Mouse (Mus musculus): ENCODE data around the gene Npm3. TPM values are rescaled to one million over a fixed set of nuclear protein-coding genes. Genes with fewer than 3 reads are reported as not detected.

Gene Npm3
- polyA plus RNA-seq, 1 experiment from 2014 or later, result 13.9 TPM

- H3K36me3 ChIP-seq, result peaks cover 67% of the 10 kb centered on the region
Measured at GRCm38 (mm10) chr19:45751881-45752280, 2.5 kb upstream of the Npm3 start.

GRCm38 (mm10) chr19:45748691-45749242 lies 624 bp downstream of the Npm3 start:
- peaks cover 29% of the 10 kb centered on the region for H3K27me3 ChIP-seq
- under 1% methylated on average over 33 of the region's 33 CpGs for WGBS (ENCODE audit: insufficient replicate concordance)
- peak overlapping the region; percentile 63 for H3K27ac ChIP-seq
- H3K4me2 ChIP-seq, result peak overlapping the region; percentile 96
- peak overlapping the region; percentile 93 for H3K9ac ChIP-seq
- ATAC-seq (ENCODE audit: low read depth), result peak; percentile 24
- peaks cover 42% of the 10 kb centered on the region for H3K4me1 ChIP-seq (replicated peaks)
- peaks cover 35% of the 10 kb centered on the region for H3K36me3 ChIP-seq
- no peaks in the 10 kb centered on the region for H3K9me3 ChIP-seq (replicated peaks)
- peak overlapping the region; percentile 94 for H3K4me3 ChIP-seq (replicated peaks)
- no peak for DNase-seq

More at GRCm38 (mm10) chr19:45751881-45752280, 2.5 kb upstream of the Npm3 start:
- ATAC-seq (ENCODE audit: low read depth), result no peak
- WGBS (ENCODE audit: insufficient replicate concordance), result 77% methylated on average over 7 of the region's 7 CpGs
- H3K4me1 ChIP-seq (replicated peaks), result peaks cover 22% of the 10 kb centered on the region
- no peak overlapping the region for H3K9ac ChIP-seq
- no peaks in the 10 kb centered on the region for H3K27me3 ChIP-seq
- H3K4me3 ChIP-seq (replicated peaks), result no peak overlapping the region
- no peaks in the 10 kb centered on the region for H3K9me3 ChIP-seq (replicated peaks)
- H3K27ac ChIP-seq, result no peak overlapping the region
- no peak overlapping the region for H3K4me2 ChIP-seq
- DNase-seq, result no peak

DNA sequence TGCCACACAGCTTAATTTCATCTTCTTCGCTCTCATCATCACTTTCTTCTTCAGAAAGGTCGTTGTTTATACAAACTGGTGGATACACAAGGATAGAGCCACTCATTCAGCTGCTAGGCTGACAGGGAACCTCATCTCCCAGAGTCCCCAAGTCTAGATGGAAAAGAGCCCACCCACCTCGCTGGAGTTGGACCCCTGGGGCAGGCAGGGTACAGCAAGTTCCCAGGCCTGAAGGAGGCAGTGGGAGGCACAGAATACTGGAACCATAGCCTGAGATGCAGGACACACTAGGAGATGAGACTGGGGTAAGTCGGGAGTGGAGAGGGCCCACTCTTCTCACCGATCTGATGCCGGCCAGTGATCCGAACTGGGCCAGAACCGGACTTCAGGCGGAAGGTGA lies 1.2 kb downstream of the Npm3 start:
- H3K27ac ChIP-seq, result peak overlapping the region; percentile 63
- no peak for ATAC-seq (ENCODE audit: low read depth)
- H3K9ac ChIP-seq, result peak overlapping the region; percentile 93
- H3K9me3 ChIP-seq (replicated peaks), result no peaks in the 10 kb centered on the region
- H3K36me3 ChIP-seq, result peaks cover 32% of the 10 kb centered on the region
- H3K4me3 ChIP-seq (replicated peaks), result peak overlapping the region; percentile 94
- WGBS (ENCODE audit: insufficient replicate concordance), result 39% methylated on average over 9 of the region's 9 CpGs
- peaks cover 42% of the 10 kb centered on the region for H3K4me1 ChIP-seq (replicated peaks)
- H3K27me3 ChIP-seq, result peaks cover 35% of the 10 kb centered on the region
- no peak for DNase-seq
- H3K4me2 ChIP-seq, result peak overlapping the region; percentile 96

DNA sequence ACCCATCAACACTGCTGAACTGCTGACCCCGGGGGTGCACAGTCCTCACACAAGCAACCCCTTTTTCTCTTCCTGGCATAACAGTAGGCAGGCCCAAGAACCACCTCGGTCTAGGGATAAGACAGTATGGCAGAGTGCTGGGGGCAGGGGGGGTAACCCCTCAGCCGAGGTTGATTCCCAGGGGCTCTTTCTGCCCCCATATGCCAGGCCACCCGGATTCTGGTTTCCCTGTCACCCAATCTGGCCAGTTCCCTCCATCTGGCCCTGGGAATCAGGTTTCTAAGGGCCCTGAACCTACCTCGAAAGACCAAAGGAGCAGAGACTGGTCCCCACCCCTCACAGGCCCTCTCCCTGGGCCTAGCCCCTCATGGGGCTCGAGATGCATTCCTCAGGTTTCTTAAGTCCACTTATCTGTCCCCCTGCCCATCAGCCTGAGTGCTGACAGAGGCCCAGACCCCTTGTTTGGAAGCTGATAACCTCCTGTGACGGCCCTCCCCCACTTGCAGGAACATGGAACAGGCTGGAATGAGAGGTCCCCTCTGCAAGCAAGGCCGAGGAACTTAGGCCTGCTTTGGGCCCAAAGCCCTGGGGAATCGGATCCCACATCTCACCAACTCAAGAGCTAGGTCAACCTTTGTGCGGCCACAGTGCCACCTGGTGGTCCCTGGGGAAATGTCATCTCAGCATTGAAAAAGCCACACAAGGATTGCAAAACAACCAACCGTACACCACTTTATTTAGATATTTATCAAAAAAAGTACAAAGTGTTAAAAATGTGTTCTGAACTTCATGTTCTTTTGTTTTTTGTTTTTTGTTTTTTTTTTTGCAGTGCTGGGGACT lies 2.1 kb downstream of the Npm3 start:
- no peak overlapping the region for H3K27ac ChIP-seq
- H3K9me3 ChIP-seq (replicated peaks), result no peaks in the 10 kb centered on the region
- no peak overlapping the region for H3K4me2 ChIP-seq
- H3K27me3 ChIP-seq, result peaks cover 44% of the 10 kb centered on the region
- no peak overlapping the region for H3K4me3 ChIP-seq (replicated peaks)
- 23% methylated on average over 11 of the region's 11 CpGs for whole genome bisulfite sequencing (ENCODE audit: insufficient replicate concordance)
- DNase-seq (peak; percentile 72), ATAC-seq (ENCODE audit: low read depth) (no peak)
- H3K9ac ChIP-seq, result 0 out of 2 replicates have a peak overlapping the region, but pooled peaks have one; percentile 11
- peaks cover 47% of the 10 kb centered on the region for H3K4me1 ChIP-seq (replicated peaks)
- H3K36me3 ChIP-seq, result peaks cover 23% of the 10 kb centered on the region

GRCm38 (mm10) chr19:45746153-45747020 lies 3.0 kb downstream of the Npm3 start:
- H3K4me1 ChIP-seq (replicated peaks), result peaks cover 54% of the 10 kb centered on the region
- no peak overlapping the region for H3K27ac ChIP-seq
- ATAC-seq (ENCODE audit: low read depth), result peak; percentile 22; the same call in 1 of the 2 replicates
- no peaks in the 10 kb centered on the region for H3K9me3 ChIP-seq (replicated peaks)
- peaks cover 16% of the 10 kb centered on the region for H3K36me3 ChIP-seq
- H3K4me3 ChIP-seq (replicated peaks), result peak overlapping the region; percentile 6; the same call in 1 of the 2 replicates
- peak overlapping the region; percentile 30 for H3K4me2 ChIP-seq
- WGBS (ENCODE audit: insufficient replicate concordance), result 10% methylated on average over 29 of the region's 29 CpGs
- DNase-seq, result peak; percentile 67
- peaks cover 53% of the 10 kb centered on the region for H3K27me3 ChIP-seq
- H3K9ac ChIP-seq, result no peak overlapping the region

DNA sequence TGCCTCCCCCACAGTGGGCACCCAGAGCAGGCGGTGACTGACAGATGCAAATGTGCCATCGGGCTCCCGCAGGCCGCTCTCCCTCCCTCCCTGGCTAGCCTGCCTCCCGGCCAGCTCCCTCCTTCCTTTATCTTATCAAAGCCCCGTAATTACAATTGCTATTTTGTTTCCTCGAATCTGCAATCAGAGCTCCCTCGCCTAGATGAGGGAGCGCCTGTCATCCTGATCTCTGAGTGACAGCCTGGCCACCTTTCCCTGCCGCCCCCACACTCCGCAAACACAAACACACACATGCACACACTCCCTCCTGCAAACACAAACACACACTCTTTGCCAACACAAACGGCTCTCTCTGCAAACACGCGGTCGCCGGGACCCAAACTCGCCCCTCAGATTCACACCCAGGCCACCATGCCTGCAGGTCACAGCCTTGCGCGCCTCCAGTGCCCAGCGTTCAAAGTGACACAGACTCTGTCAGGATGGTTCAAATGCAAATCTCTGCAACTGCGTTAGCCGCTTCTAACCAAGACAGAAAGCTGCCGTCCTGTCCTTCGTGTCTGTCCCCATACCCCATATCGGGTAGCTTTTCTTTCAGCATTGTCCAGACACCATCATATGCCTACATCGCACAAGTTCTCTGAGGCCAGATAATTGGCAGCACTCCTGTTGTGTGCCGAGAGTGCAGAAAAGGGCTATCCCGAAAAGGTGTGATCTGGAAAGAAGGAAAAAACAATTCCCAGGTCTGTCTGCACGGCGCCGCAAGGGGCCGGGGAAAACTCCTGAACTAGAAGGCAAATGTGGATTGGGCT lies 3.8 kb downstream of the Npm3 start:
- Histone ChIP-seq H3K9me3 (replicated peaks) (no peaks in the 10 kb centered on the region), H3K27ac (no peak overlapping the region), H3K9ac (no peak overlapping the region), H3K4me1 (replicated peaks) (peaks cover 54% of the 10 kb centered on the region), H3K27me3 (peaks cover 61% of the 10 kb centered on the region), H3K36me3 (peaks cover 10% of the 10 kb centered on the region), H3K4me2 (peak overlapping the region; percentile 30), H3K4me3 (replicated peaks) (peak overlapping the region; percentile 6)
- WGBS (ENCODE audit: insufficient replicate concordance), result 5% methylated on average over 32 of the region's 32 CpGs
- ATAC-seq (ENCODE audit: low read depth), result no peak
- no peak for DNase-seq

- H3K9ac ChIP-seq, result no peak overlapping the region
- no peak for ATAC-seq (ENCODE audit: low read depth)
- H3K9me3 ChIP-seq (replicated peaks), result no peaks in the 10 kb centered on the region
- peaks cover 46% of the 10 kb centered on the region for H3K4me1 ChIP-seq (replicated peaks)
- H3K27ac ChIP-seq, result no peak overlapping the region
- no peak overlapping the region for H3K4me3 ChIP-seq (replicated peaks)
- WGBS (ENCODE audit: insufficient replicate concordance), result 18% methylated on average over 7 of the region's 7 CpGs
- H3K27me3 ChIP-seq, result peaks cover 80% of the 10 kb centered on the region
- no peak for DNase-seq
- H3K36me3 ChIP-seq, result peaks cover 3% of the 10 kb centered on the region; the same call in 1 of the 2 replicates
- H3K4me2 ChIP-seq, result no peak overlapping the region
Measured at GRCm38 (mm10) chr19:45743619-45744018, 5.8 kb downstream of the Npm3 start.

DNA sequence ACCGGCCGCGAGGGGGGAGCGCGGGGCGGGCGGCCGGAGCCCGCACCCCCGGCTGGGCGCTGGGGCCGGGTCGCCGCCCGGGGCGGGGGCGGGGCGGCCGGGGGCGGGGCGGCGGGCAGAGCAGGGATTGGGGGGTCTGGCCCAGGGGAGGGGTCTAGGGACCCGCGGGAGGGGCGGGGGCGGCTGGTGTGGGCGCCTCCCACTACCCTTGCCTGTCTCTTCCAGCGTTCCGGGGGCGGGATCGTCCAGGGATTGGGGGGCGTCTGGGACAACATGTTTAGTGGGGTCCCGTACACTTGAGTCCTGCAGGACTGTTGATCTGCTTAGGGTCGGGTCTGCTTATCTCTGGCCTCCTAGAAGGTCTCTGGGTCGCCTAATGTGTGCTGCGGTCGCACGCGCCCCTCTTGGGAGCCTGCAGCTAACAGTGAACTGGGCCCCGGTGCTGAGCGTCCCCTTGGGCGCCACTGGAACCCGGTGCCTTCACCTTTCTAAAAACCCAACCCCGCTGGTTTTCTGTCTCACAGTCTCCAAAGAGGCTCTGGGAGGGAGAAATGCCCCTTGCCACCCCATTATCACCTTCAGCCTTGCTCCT lies 6.3 kb downstream of the Npm3 start:
- no peak for DNase-seq
- Histone ChIP-seq H3K4me2 (peak overlapping the region; percentile 61), H3K9ac (no peak overlapping the region), H3K4me3 (replicated peaks) (peak overlapping the region; percentile 45), H3K27me3 (peaks cover 86% of the 10 kb centered on the region), H3K9me3 (replicated peaks) (no peaks in the 10 kb centered on the region), H3K4me1 (replicated peaks) (peaks cover 40% of the 10 kb centered on the region), H3K36me3 (peaks cover 3% of the 10 kb centered on the region; the same call in 1 of the 2 replicates), H3K27ac (no peak overlapping the region)
- no peak for ATAC-seq (ENCODE audit: low read depth)
- WGBS (ENCODE audit: insufficient replicate concordance), result 2% methylated on average over 28 of the region's 44 CpGs

- Histone ChIP-seq H3K9ac (no peak within 1 kb of the TSS), H3K27ac (no peak within 1 kb of the TSS), H3K27me3 (peaks cover 93% of the 10 kb centered on the region), H3K9me3 (replicated peaks) (no peaks in the 10 kb centered on the region), H3K4me2 (peak within 1 kb of the TSS; percentile 61), H3K36me3 (peaks cover 3% of the 10 kb centered on the region; the same call in 1 of the 2 replicates), H3K4me1 (replicated peaks) (peaks cover 37% of the 10 kb centered on the region), H3K4me3 (replicated peaks) (peak within 1 kb of the TSS; percentile 45)
- DNase-seq, result no peak
- ATAC-seq (ENCODE audit: low read depth), result no peak
- 1% methylated on average over 65 of the region's 68 CpGs for WGBS (ENCODE audit: insufficient replicate concordance)
Measured at GRCm38 (mm10) chr19:45742218-45742983, 7.0 kb downstream of the Npm3 start, which contains the start of gene Fgf8. Gene Fgf8, minus strand, starts transcription at chr19:45742915.

Data from liver, embryonic 13.5 days (tissue).